Mouse (Mus musculus) G1E (cell line): ENCODE results near the gene Wnk4. TPM values are rescaled to one million over a fixed set of nuclear protein-coding genes. Genes with fewer than 3 reads are reported as not detected.
A peak's percentile ranks its signal among the peaks of the same experiment; 100 is the strongest.

ENCODE experiments used
- ATAC-seq: 2 replicates; pipeline ENCODE4 v1.8.0; 2016; ENCODE audit warnings: mild to moderate bottlenecking; ENCODE audit not compliant: insufficient number of reproducible peaks, poor library complexity, low FRiP score, severe bottlenecking; ENCODE audit errors: extremely low read depth
- DNase-seq: peaks from one replicate; pipeline ENCODE4 v3.0.0; 2012; ENCODE audit warnings: low spot score
- H3K27me3 ChIP-seq: 2 replicates; pipeline ENCODE4 v1.6.1; 2012; ENCODE audit warnings: mild to moderate bottlenecking, low read length, inconsistent platforms; ENCODE audit not compliant: insufficient read depth
- H3K36me3 ChIP-seq: replicated peaks from 2 replicates; pipeline ENCODE3; 2012; ENCODE audit warnings: mild to moderate bottlenecking, inconsistent platforms
- H3K4me1 ChIP-seq: 2 replicates; pipeline ENCODE4 v1.6.1; 2012; ENCODE audit warnings: low read depth, low read length, inconsistent platforms, mixed read lengths; ENCODE audit not compliant: insufficient read depth
- H3K4me3 ChIP-seq: 2 replicates; pipeline ENCODE4 v1.5.1; 2012; ENCODE audit warnings: low read depth, mild to moderate bottlenecking, inconsistent platforms, low read length, moderate library complexity, mixed read lengths
- H3K9me3 ChIP-seq: replicated peaks from 2 replicates; pipeline ENCODE4 v1.6.1; 2012; ENCODE audit warnings: inconsistent platforms
- CTCF ChIP-seq: IDR thresholded peaks from 2 replicates; pipeline ENCODE4 v1.5.1; 2012; ENCODE audit warnings: low read depth, low read length, inconsistent platforms, mixed read lengths
- GATA1 ChIP-seq: IDR thresholded peaks from 2 replicates; pipeline ENCODE4 v1.6.1; 2012; ENCODE audit warnings: borderline replicate concordance, low read length, inconsistent platforms, mixed read lengths
- GATA2 ChIP-seq: IDR thresholded peaks from 2 replicates; pipeline ENCODE4 v1.6.1; 2012; ENCODE audit warnings: low read depth, low read length, inconsistent platforms, borderline replicate concordance
- POLR2AphosphoS5 ChIP-seq: IDR thresholded peaks from 2 replicates; pipeline ENCODE4 v1.6.1; 2012; ENCODE audit warnings: low read depth, low read length, inconsistent platforms; ENCODE audit not compliant: insufficient replicate concordance
- TAL1 ChIP-seq: conservative IDR thresholded peaks from 2 replicates; pipeline ENCODE4 v1.6.1; 2012; ENCODE audit warnings: low read depth, low read length, inconsistent platforms, mixed read lengths
- polyA plus RNA-seq: library from polyadenylated mRNA; stranded (reverse); fragments of >175 nt; gene quantifications from 2 replicates; pipeline ENCODE4 v1.2.3, GENCODE M21; 2012
- total RNA-seq, 2 experiments: library from RNA; stranded (forward) in 1 of 2; stranded (reverse) in 1 of 2; fragments of 200-1000 nt in 1 of 2; fragments of >200 nt in 1 of 2; fragmentation: Nextera tagmentation in 1 of 2; gene quantifications; 2 replicates each; pipeline ENCODE4 v1.2.3; 2014 to 2017

The Wnk4 gene
- total and polyA plus RNA-seq, 3 experiments: 4.2 to 45.0 (median 21.2) TPM

DNA sequence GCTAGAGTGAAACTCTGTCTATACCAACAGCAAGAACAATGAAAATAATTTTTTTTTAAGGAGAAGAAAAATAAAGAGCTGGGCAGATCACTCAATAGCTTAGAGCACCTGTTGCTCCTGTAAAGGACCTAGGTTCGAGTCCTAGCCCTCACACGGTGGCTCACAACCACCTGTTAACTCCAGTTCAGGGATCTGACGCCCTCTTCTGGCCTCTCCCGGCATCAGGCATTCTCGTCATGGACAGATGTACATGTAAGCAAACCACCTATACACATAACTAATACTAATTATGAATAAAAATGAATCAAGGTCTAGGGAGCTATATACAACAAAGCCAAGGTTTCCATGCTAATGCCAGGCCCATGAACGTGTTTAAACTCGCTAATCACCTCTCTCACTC is 40.5 kb downstream of the Wnk4 start:
- H3K27me3 ChIP-seq: no peaks in the 10 kb centered on the region
- H3K36me3 ChIP-seq: peaks cover 53% of the 10 kb centered on the region
- no peak for TF ChIP-seq TAL1
- no peak for TF ChIP-seq CTCF
- TF ChIP-seq GATA2: no peak
- TF ChIP-seq POLR2AphosphoS5: no peak
- TF ChIP-seq GATA1: no peak
- no peak for ATAC-seq
- H3K4me3 ChIP-seq: peak overlapping the region; percentile 83
- H3K4me1 ChIP-seq: peaks cover 28% of the 10 kb centered on the region
- no peak for DNase-seq
- H3K9me3 ChIP-seq: no peaks in the 10 kb centered on the region

DNA sequence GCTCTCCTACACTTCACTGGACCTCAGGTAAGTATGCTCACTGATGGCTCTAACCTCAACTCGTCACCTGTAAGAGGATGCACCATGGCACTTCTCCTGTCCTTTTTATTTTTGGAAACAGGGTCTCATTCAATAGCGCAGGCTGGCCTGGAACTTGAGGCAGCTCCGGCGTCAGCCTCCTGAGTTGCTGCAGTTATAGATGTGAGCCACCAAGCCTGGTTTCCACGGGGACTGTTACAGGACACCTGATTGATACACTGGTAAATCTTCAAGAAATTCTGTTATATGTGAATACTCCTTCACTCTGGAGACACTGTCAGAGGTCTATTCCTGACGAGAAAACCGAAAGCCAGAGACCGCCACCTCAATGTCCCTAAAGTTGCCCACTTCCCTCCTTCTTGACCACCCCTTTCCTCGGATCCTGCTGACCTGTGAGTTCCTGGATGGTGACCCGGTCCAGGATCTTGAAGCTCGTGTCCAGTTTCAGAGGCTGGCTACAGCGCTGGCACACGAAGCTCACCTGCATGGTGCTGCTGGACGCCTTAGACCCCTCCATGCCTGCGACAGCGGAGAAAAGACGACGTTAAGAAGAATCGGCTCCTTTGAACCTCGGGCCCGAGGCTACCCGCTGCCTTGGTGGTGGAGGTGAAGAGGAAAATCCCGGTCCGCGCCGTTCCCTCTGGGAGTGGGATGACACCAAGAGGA is 41.1 kb downstream of the Wnk4 start:
- DNase-seq: no peak
- ATAC-seq: no peak

GRCm38 (mm10) chr11:101302004-101302798 is 41.8 kb downstream of the Wnk4 start, which contains the start of gene Becn1:
Gene Becn1, minus strand, starts transcription at chr11:101302286.
- peak within 1 kb of the TSS; percentile 83 for H3K4me3 ChIP-seq
- TF ChIP-seq CTCF (peak; percentile 93), GATA2 (no peak), GATA1 (no peak), POLR2AphosphoS5 (no peak), TAL1 (no peak)
- ATAC-seq: peak; percentile 93
- DNase-seq: peak; percentile 91
- peaks cover 28% of the 10 kb centered on the region for H3K4me1 ChIP-seq
- H3K36me3 ChIP-seq: peaks cover 40% of the 10 kb centered on the region
- no peaks in the 10 kb centered on the region for H3K9me3 ChIP-seq
- no peaks in the 10 kb centered on the region for H3K27me3 ChIP-seq

More for the DNA sequence above, 41.1 kb downstream of the Wnk4 start:
- Histone ChIP-seq H3K9me3 (no peaks in the 10 kb centered on the region), H3K4me3 (peak overlapping the region; percentile 83), H3K36me3 (peaks cover 47% of the 10 kb centered on the region), H3K27me3 (no peaks in the 10 kb centered on the region), H3K4me1 (peaks cover 28% of the 10 kb centered on the region)
- TF ChIP-seq GATA2: no peak
- TF ChIP-seq POLR2AphosphoS5: no peak
- TF ChIP-seq GATA1: no peak
- TF ChIP-seq CTCF: no peak
- no peak for TF ChIP-seq TAL1

GRCm38 (mm10) chr11:101307744-101308143 is 47.4 kb downstream of the Wnk4 start:
- Histone ChIP-seq H3K4me3 (no peak overlapping the region), H3K27me3 (peaks cover 3% of the 10 kb centered on the region; the same call in 1 of the 2 replicates), H3K9me3 (no peaks in the 10 kb centered on the region), H3K4me1 (peaks cover 9% of the 10 kb centered on the region; the same call in 1 of the 2 replicates), H3K36me3 (no peaks in the 10 kb centered on the region)
- ATAC-seq: no peak
- TF ChIP-seq TAL1 (no peak), GATA2 (no peak), GATA1 (no peak), POLR2AphosphoS5 (no peak), CTCF (no peak)
- no peak for DNase-seq

DNA sequence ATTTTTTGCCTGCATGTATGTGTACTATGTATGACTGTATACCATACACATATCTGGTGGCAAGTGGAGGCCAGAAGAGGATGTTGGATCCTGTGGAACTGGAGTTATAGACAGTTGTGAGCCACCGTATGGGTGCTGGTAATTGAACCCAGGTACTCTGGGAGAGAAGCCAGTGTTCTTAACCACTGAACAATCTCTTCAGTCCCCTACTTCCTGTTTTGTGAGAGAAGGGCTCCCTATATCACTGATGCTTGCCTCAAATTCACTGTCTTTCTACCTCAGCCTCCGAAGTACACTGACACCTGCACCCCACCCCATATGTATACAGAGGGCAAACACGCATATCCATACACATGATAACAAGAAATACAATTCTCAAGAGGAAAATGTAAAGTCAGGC is 50.7 kb downstream of the Wnk4 start:
- Histone ChIP-seq H3K4me3 (no peak overlapping the region), H3K9me3 (no peaks in the 10 kb centered on the region), H3K36me3 (no peaks in the 10 kb centered on the region), H3K27me3 (peaks cover 3% of the 10 kb centered on the region; the same call in 1 of the 2 replicates), H3K4me1 (peaks cover 18% of the 10 kb centered on the region)
- DNase-seq (no peak), ATAC-seq (no peak)
- TF ChIP-seq GATA1: no peak
- no peak for TF ChIP-seq CTCF
- no peak for TF ChIP-seq POLR2AphosphoS5
- no peak for TF ChIP-seq GATA2
- TF ChIP-seq TAL1: no peak

- Histone ChIP-seq H3K4me3 (no peak overlapping the region), H3K27me3 (peaks cover 3% of the 10 kb centered on the region; the same call in 1 of the 2 replicates), H3K9me3 (no peaks in the 10 kb centered on the region), H3K4me1 (peaks cover 21% of the 10 kb centered on the region), H3K36me3 (no peaks in the 10 kb centered on the region)
- TF ChIP-seq CTCF (no peak), TAL1 (no peak), POLR2AphosphoS5 (no peak), GATA2 (no peak), GATA1 (no peak)
- ATAC-seq: no peak
- DNase-seq: no peak
Measured at GRCm38 (mm10) chr11:101312150-101312549, 51.8 kb downstream of the Wnk4 start.
